Mouse (Mus musculus): ENCODE measurements at regions not wholly inside any gene's neighbourhood (a gene's known extent, or its start where the extent isn't known, plus 50 kb on each side); places are given as distances from the start of the nearest gene placed in this dataset.

DNA sequence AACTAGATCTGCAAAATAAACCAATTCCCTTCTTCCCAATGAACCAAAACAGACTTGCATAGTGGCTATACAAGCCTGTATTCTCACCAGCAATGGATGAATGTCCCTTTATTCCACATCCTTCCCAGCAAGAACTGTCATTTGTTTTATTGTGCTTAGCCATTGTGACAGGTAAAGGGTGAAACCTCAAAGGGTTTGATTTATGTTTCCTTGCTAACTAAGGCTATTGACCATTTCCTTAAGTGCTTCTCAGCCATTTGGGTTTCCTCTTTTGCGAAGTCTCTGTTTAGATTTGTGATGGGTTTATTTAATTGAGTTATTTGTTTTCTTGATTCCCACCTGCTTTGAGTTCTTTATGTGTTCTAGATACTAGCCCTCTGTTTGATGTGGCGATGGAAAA, 281.5 kb downstream of the Klf6 start:
- no peak for TF ChIP-seq CTCF (IDR thresholded peaks at IDR 0.05; ENCODE audit: control insufficient read depth, insufficient read depth, low read length)
- no peak for TF ChIP-seq POLR2A (IDR thresholded peaks at IDR 0.05; ENCODE audit: borderline replicate concordance, control insufficient read depth, low read depth, low read length)

Data from bone marrow, adult 2 months (tissue).